Mouse (Mus musculus) embryonic stem cell, embryonic (primary cell): ENCODE data around the gene Ntng1.

Source experiments
- CTCF ChIA-PET, 4 experiments: fragments of 300-600 bp in 2 of 4; fragments of 350-600 bp in 2 of 4; sonication (Branson Sonifier 250); formaldehyde crosslinking; loops; one replicate each; lab custom pipeline; 2022; ENCODE audit warnings: inconsistent platforms in 2 of 4; lab: Charles Lee
- POLR2A ChIA-PET, 4 experiments: fragments of 300-600 bp in 2 of 4; fragments of 350-600 bp in 2 of 4; sonication (Branson Sonifier 250); formaldehyde crosslinking; loops; one replicate each; lab custom pipeline; 2022; ENCODE audit warnings: antibody characterized with exemption in 4 of 4, inconsistent platforms in 1 of 4; lab: Charles Lee

The Ntng1 gene

GRCm38 (mm10) chr3:110143206-110144061, at the start of gene Ntng1:
Gene Ntng1 (minus strand): TSS chr3:110144011.
- CTCF ChIA-PET: interaction anchor here in 1 of 4 experiments (0.7 to 1.2 kb wide), 2 partner anchors 10 to 47 kb away, joined by 3 read pairs; no protein-coding TSS in a partner anchor
- POLR2A ChIA-PET: interaction anchor here in 1 of 4 experiments (1.2 kb wide), 1 partner anchor 107 kb away, joined by 3 read pairs; no protein-coding TSS in a partner anchor

GRCm38 (mm10) chr3:110187401-110187948, 43.7 kb upstream of the Ntng1 start:
- ChIA-PET CTCF (no interaction called here), POLR2A (no interaction called here)

GRCm38 (mm10) chr3:110149089-110149488, 5.3 kb upstream of the Ntng1 start:
- ChIA-PET POLR2A (no interaction called here), CTCF (interaction anchor here in 1 of 4 experiments (1.0 kb wide), 1 partner anchor 19 kb away, joined by 3 read pairs; no protein-coding TSS in a partner anchor)

GRCm38 (mm10) chr3:110144301-110145055, 667 bp upstream of the Ntng1 start:
- ChIA-PET CTCF (interaction anchor here in 2 of 4 experiments (0.6 to 1.2 kb wide), 3 partner anchors 11 to 925 kb away, joined by 3 read pairs; no protein-coding TSS in a partner anchor), POLR2A (interaction anchor here in 2 of 4 experiments (0.6 to 1.2 kb wide), 5 partner anchors 80 to 1026 kb away, joined by 3 to 5 read pairs (median 3); partner anchors contain the start of gene Prmt6 (in 1 of the 2))

GRCm38 (mm10) chr3:110142314-110143205, 1.3 kb downstream of the Ntng1 start:
- ChIA-PET POLR2A (interaction anchor here in 1 of 4 experiments (0.8 kb wide), 1 partner anchor 14 kb away, joined by 3 read pairs; no protein-coding TSS in a partner anchor), CTCF (interaction anchor here in 3 of 4 experiments (0.6 to 1.8 kb wide), 11 partner anchors 10 to 199 kb away, joined by 3 to 7 read pairs (median 4); no protein-coding TSS in a partner anchor)

GRCm38 (mm10) chr3:110141351-110142302, 2.2 kb downstream of the Ntng1 start:
- ChIA-PET CTCF (interaction anchor here (0.5 to 1.8 kb wide), 14 partner anchors 9 to 1054 kb away, joined by 3 to 7 read pairs (median 4); no protein-coding TSS in a partner anchor), POLR2A (interaction anchor here in 1 of 4 experiments (0.8 kb wide), 1 partner anchor 13 kb away, joined by 3 read pairs; no protein-coding TSS in a partner anchor)

GRCm38 (mm10) chr3:110136115-110136514, 7.7 kb downstream of the Ntng1 start:
- POLR2A ChIA-PET: no interaction called here
- CTCF ChIA-PET: no interaction called here

GRCm38 (mm10) chr3:110133150-110133549, 10.7 kb downstream of the Ntng1 start:
- POLR2A ChIA-PET: no interaction called here
- CTCF ChIA-PET: interaction anchor here in 1 of 4 experiments (0.7 kb wide), 1 partner anchor 10 kb away, joined by 3 read pairs; the partner anchor contains the start of gene Ntng1

- POLR2A ChIA-PET: no interaction called here
Measured at GRCm38 (mm10) chr3:110132289-110132688, 11.5 kb downstream of the Ntng1 start.

GRCm38 (mm10) chr3:110131043-110131891, 12.5 kb downstream of the Ntng1 start:
- ChIA-PET CTCF (interaction anchor here in 1 of 4 experiments (0.5 kb wide), 1 partner anchor 1930 kb away, joined by 6 read pairs; no protein-coding TSS in a partner anchor), POLR2A (no interaction called here)

More at GRCm38 (mm10) chr3:110132289-110132688, 11.5 kb downstream of the Ntng1 start:
- CTCF ChIA-PET: interaction anchor here in 1 of 4 experiments (1.0 kb wide), 1 partner anchor 9 kb away, joined by 4 read pairs; no protein-coding TSS in a partner anchor

- ChIA-PET POLR2A (no interaction called here), CTCF (interaction anchor here in 3 of 4 experiments (1.0 to 1.6 kb wide), 3 partner anchors 12 to 19 kb away, joined by 3 to 7 read pairs (median 5); no protein-coding TSS in a partner anchor)
Measured at GRCm38 (mm10) chr3:110129607-110130006, 14.2 kb downstream of the Ntng1 start.

GRCm38 (mm10) chr3:110105982-110106381, 37.8 kb downstream of the Ntng1 start:
- ChIA-PET POLR2A (interaction anchor here in 1 of 4 experiments (0.6 to 0.8 kb wide), 2 partner anchors 281 to 596 kb away, joined by 3 to 4 read pairs; no protein-coding TSS in a partner anchor), CTCF (interaction anchor here in 1 of 4 experiments (1.2 kb wide), 1 partner anchor 36 kb away, joined by 3 read pairs; no protein-coding TSS in a partner anchor)

GRCm38 (mm10) chr3:110094407-110094806, 49.4 kb downstream of the Ntng1 start:
- ChIA-PET POLR2A (no interaction called here), CTCF (no interaction called here)

- CTCF ChIA-PET: no interaction called here
Measured at GRCm38 (mm10) chr3:110094003-110094402, 49.8 kb downstream of the Ntng1 start.

GRCm38 (mm10) chr3:110092521-110092920, 51.3 kb downstream of the Ntng1 start:
- ChIA-PET CTCF (no interaction called here), POLR2A (no interaction called here)

More at GRCm38 (mm10) chr3:110094003-110094402, 49.8 kb downstream of the Ntng1 start:
- POLR2A ChIA-PET: no interaction called here
